Mouse (Mus musculus): ENCODE data around the gene Lingo1. TPM values are rescaled to one million over a fixed set of nuclear protein-coding genes. Genes with fewer than 3 reads are reported as not detected.
A peak's percentile ranks its signal among the peaks of the same experiment; 100 is the strongest.

Gene Lingo1
- total and polyA plus RNA-seq, 3 experiments, result not detected

DNA sequence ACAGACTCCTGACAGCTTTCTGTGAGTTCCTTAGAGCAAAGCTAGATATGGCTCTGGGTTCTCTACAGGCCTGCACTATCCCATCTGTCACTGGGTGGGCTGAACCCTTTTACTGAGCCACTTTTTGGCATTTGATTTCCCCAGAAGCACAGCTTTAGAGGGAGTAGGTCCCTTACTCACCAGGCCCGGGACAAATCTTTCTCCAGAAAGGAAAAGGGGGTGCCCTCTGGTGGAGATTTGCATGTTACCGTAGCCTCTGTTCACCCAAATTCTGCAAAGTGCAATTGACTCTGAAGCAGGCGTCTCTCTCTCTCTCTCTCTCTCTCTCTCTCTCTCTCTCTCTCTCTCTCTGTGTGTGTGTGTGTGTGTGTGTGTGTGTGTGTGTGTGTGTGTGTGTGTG lies 28.6 kb upstream of the Lingo1 start:
- Histone ChIP-seq H3K9ac (ENCODE audit: insufficient read depth, low read depth) (no peak overlapping the region), H3K36me3 (replicated peaks in 1 of 2; ENCODE audit: control insufficient read depth in 1 of 2, insufficient read depth in 1 of 2, low read length in 1 of 2) (no peaks in the 10 kb centered on the region), H3K79me2 (replicated peaks; ENCODE audit: control insufficient read depth, extremely low read depth, insufficient read depth, poor library complexity, severe bottlenecking) (no peaks in the 10 kb centered on the region), H3K9me3 (replicated peaks; ENCODE audit: low read length) (no peaks in the 10 kb centered on the region), H3K4me3 (replicated peaks in 1 of 3; ENCODE audit: low read depth in 2 of 3, low read length in 2 of 3, poor library complexity in 1 of 3) (no peak overlapping the region), H3K4me2 (ENCODE audit: insufficient read depth, low read depth, poor library complexity, severe bottlenecking) (no peak overlapping the region), H3K27ac (ENCODE audit: insufficient read depth, low read depth) (no peak overlapping the region), H3K27me3 (replicated peaks) (peaks cover 61% of the 10 kb centered on the region), H3K4me1 (ENCODE audit: control insufficient read depth in 1 of 2, insufficient read depth in 2 of 2) (peaks cover 0 to 12% of the 10 kb centered on the region in 2 experiments; a peak in 2 of 4 replicates)
- peak; percentile 5 for DNase-seq (ENCODE audit: extremely low read depth)
- dilution Hi-C loops (cut with MboI; ENCODE audit: extremely low pct_ligation_motif_present, extremely low pct_unique_long_range_greater_than_20kb, low sequenced_read_pairs) (no loop called here), in situ Hi-C loops (cut with MboI; ENCODE audit: low pct_ligation_motif_present, low pct_unique_long_range_greater_than_20kb, low sequenced_read_pairs) (no loop called here)
- TF ChIP-seq CTCF (conservative IDR thresholded peaks at IDR 0.05 in 1 of 2, IDR thresholded peaks at IDR 0.05 in 1 of 2; ENCODE audit: low read depth in 2 of 2, low read length in 2 of 2), result peak in 1 of 2 experiments; percentile 46; a peak in 2 of 4 replicates
- TF ChIP-seq MAFK (IDR thresholded peaks at IDR 0.05; ENCODE audit: insufficient replicate concordance, low read length), result no peak
- peak; percentile 41 for TF ChIP-seq SMC3 (IDR thresholded peaks at IDR 0.05; ENCODE audit: low read depth, low read length)
- peak; percentile 2; the same call in 1 of the 2 replicates for TF ChIP-seq RAD21 (IDR thresholded peaks at IDR 0.05; ENCODE audit: low read depth, low read length)

DNA sequence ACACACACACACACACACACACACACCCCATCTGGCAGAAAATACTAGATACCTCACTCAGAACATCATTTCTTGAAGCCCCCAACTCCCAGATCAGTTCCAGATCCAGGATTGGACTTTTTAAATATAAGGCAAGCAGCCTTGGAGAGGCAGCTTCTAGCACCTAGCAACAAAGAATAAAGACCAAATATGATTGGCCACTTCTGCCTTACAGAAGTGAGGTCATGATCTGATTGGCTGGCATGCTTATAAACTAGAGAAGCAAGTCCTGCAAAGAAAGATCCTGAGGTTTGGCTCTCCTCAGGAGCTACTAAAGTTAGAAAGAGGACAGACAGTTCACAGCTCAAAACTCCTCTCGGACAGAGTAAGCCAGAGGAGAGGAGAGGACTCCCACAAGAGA lies 14.6 kb upstream of the Lingo1 start:
- H3K9ac ChIP-seq (ENCODE audit: insufficient read depth, low read depth), result no peak overlapping the region
- in situ Hi-C loops (cut with MboI; ENCODE audit: low pct_ligation_motif_present, low pct_unique_long_range_greater_than_20kb, low sequenced_read_pairs) (no loop called here), dilution Hi-C loops (cut with MboI; ENCODE audit: extremely low pct_ligation_motif_present, extremely low pct_unique_long_range_greater_than_20kb, low sequenced_read_pairs) (no loop called here)
- H3K27ac ChIP-seq (ENCODE audit: insufficient read depth, low read depth), result no peak overlapping the region
- TF ChIP-seq SIN3A (IDR thresholded peaks at IDR 0.05; ENCODE audit: low read length) (no peak), ZMIZ1 (IDR thresholded peaks at IDR 0.05; ENCODE audit: low read depth, low read length) (no peak), POLR2A (IDR thresholded peaks at IDR 0.05; ENCODE audit: low read depth, low read length) (no peak), CTCF (conservative IDR thresholded peaks at IDR 0.05 in 1 of 2, IDR thresholded peaks at IDR 0.05 in 1 of 2; ENCODE audit: low read depth in 2 of 2, low read length in 2 of 2) (no peak), ZNF384 (IDR thresholded peaks at IDR 0.05; ENCODE audit: low read depth, low read length) (no peak), E2F4 (IDR thresholded peaks at IDR 0.05; ENCODE audit: insufficient replicate concordance, low read depth, low read length) (no peak), JUND (conservative IDR thresholded peaks at IDR 0.05; ENCODE audit: low read depth, low read length) (no peak), EP300 (IDR thresholded peaks at IDR 0.05; ENCODE audit: low read length) (no peak), TBP (conservative IDR thresholded peaks at IDR 0.05; ENCODE audit: low read depth, low read length) (no peak), TCF12 (IDR thresholded peaks at IDR 0.05; ENCODE audit: low read depth, low read length) (no peak), RAD21 (IDR thresholded peaks at IDR 0.05; ENCODE audit: low read depth, low read length) (no peak), MAFK (IDR thresholded peaks at IDR 0.05; ENCODE audit: insufficient replicate concordance, low read length) (no peak), MAZ (IDR thresholded peaks at IDR 0.05; ENCODE audit: low read depth, low read length) (no peak), MXI1 (IDR thresholded peaks at IDR 0.05; ENCODE audit: low read depth, low read length) (no peak), PAX5 (IDR thresholded peaks at IDR 0.05; ENCODE audit: low read length) (no peak), JUN (IDR thresholded peaks at IDR 0.05; ENCODE audit: insufficient read depth, low read depth, low read length) (no peak), USF2 (conservative IDR thresholded peaks at IDR 0.05; ENCODE audit: low read depth, low read length) (no peak), NRF1 (IDR thresholded peaks at IDR 0.05; ENCODE audit: low read depth, low read length) (no peak), ZKSCAN1 (IDR thresholded peaks at IDR 0.05; ENCODE audit: borderline replicate concordance, low read depth, low read length) (no peak)
- H3K4me3 ChIP-seq (replicated peaks in 1 of 3; ENCODE audit: low read depth in 2 of 3, low read length in 2 of 3, poor library complexity in 1 of 3), result no peak overlapping the region
- peaks cover 8 to 15% of the 10 kb centered on the region in 2 experiments; a peak in 3 of 4 replicates for H3K4me1 ChIP-seq (ENCODE audit: control insufficient read depth in 1 of 2, insufficient read depth in 2 of 2)
- DNase-seq (ENCODE audit: extremely low read depth), result no peak
- peaks cover 74% of the 10 kb centered on the region for H3K27me3 ChIP-seq (replicated peaks)
- no peaks in the 10 kb centered on the region for H3K79me2 ChIP-seq (replicated peaks; ENCODE audit: control insufficient read depth, extremely low read depth, insufficient read depth, poor library complexity, severe bottlenecking)
- no peaks in the 10 kb centered on the region for H3K36me3 ChIP-seq (replicated peaks in 1 of 2; ENCODE audit: control insufficient read depth in 1 of 2, insufficient read depth in 1 of 2, low read length in 1 of 2)
- H3K9me3 ChIP-seq (replicated peaks; ENCODE audit: low read length), result peaks cover 9% of the 10 kb centered on the region
- no peak overlapping the region for H3K4me2 ChIP-seq (ENCODE audit: insufficient read depth, low read depth, poor library complexity, severe bottlenecking)
